Mouse (Mus musculus) kidney, postnatal 4 days (tissue): ENCODE data around the gene Rab38.

ENCODE experiments used
- DNase-seq, 2 experiments: peaks; one replicate each; pipeline ENCODE4 v3.0.0; 2021; ENCODE audit warnings: mixed read lengths in 2 of 2

Rab38 gene

GRCm38 (mm10) chr7:88527100-88527671 lies 97.1 kb downstream of the Rab38 start:
- no peak for DNase-seq

- DNase-seq, result no peak
These were observed 106.1 kb downstream of the Rab38 start for GRCm38 (mm10) chr7:88536127-88536531.

- no peak for DNase-seq
These were observed 106.7 kb downstream of the Rab38 start for GRCm38 (mm10) chr7:88536743-88537142.
